Mouse (Mus musculus) CH12.LX (cell line): ENCODE data around the gene Hist2h4. TPM values are rescaled to one million over a fixed set of nuclear protein-coding genes. Genes with fewer than 3 reads are reported as not detected.

Source experiments
- polyA plus RNA-seq: library from polyadenylated mRNA; unstranded; fragments of >175 nt; gene quantifications from 2 replicates; pipeline ENCODE4 v1.2.1, GENCODE M21; 2012; ENCODE audit warnings: low read depth; ENCODE audit not compliant: insufficient read length
- total RNA-seq, 2 experiments: library from RNA; depleted of rRNA; stranded (reverse); fragments of 300-350 nt in 1 of 2; fragments of >200 nt in 1 of 2; gene quantifications; 2 replicates each; pipeline ENCODE4 v1.2.3; 2012 to 2014

Hist2h4 gene
- total and polyA plus RNA-seq, 3 experiments: 0.91 to 116 (median 2.5) TPM

Other genes with a start within 250 kb of the Hist2h4 start
- 19.1 and 20.8 TPM in 2 replicates for gene Vps45, start 204.8 kb downstream of the Hist2h4 start, total RNA-seq (2012; rRNA removed)
- gene Vps45, start 204.8 kb downstream of the Hist2h4 start, total RNA-seq (2014; rRNA removed): 16.8 and 19.6 TPM in 2 replicates
- gene Vps45, start 204.8 kb downstream of the Hist2h4 start, polyA plus RNA-seq: 14.5 and 16.2 TPM in 2 replicates
- 14.4 and 14.9 TPM in 2 replicates for gene Otud7b, start 158.8 kb downstream of the Hist2h4 start, total RNA-seq (2012; rRNA removed)
- 10.9 and 12.3 TPM in 2 replicates for gene Otud7b, start 158.8 kb downstream of the Hist2h4 start, total RNA-seq (2014; rRNA removed)
- 17.7 and 18.7 TPM in 2 replicates for gene Otud7b, start 158.8 kb downstream of the Hist2h4 start, polyA plus RNA-seq
- gene Mtmr11, start 101.3 kb downstream of the Hist2h4 start, total RNA-seq (2012; rRNA removed): 0.81 and 1.0 TPM in 2 replicates
- 0.45 and 0.83 TPM in 2 replicates for gene Mtmr11, start 101.3 kb downstream of the Hist2h4 start, total RNA-seq (2014; rRNA removed)
- gene Mtmr11, start 101.3 kb downstream of the Hist2h4 start, polyA plus RNA-seq: 0.82 and 2.5 TPM in 2 replicates
- gene Sf3b4, start 91.0 kb downstream of the Hist2h4 start, total RNA-seq (2012; rRNA removed): 47.9 and 60.6 TPM in 2 replicates
- 33.7 and 38.1 TPM in 2 replicates for gene Sf3b4, start 91.0 kb downstream of the Hist2h4 start, total RNA-seq (2014; rRNA removed)
- gene Sf3b4, start 91.0 kb downstream of the Hist2h4 start, polyA plus RNA-seq: 114 and 147 TPM in 2 replicates
- gene Sv2a, start 82.2 kb downstream of the Hist2h4 start, total RNA-seq (2012; rRNA removed): 2.6 and 4.0 TPM in 2 replicates
- gene Sv2a, start 82.2 kb downstream of the Hist2h4 start, total RNA-seq (2014; rRNA removed): 0.97 and 1.1 TPM in 2 replicates
- gene Sv2a, start 82.2 kb downstream of the Hist2h4 start, polyA plus RNA-seq: 6.5 and 6.7 TPM in 2 replicates
- gene Bola1, start 43.6 kb downstream of the Hist2h4 start, total RNA-seq (2012; rRNA removed): 48.2 and 57.0 TPM in 2 replicates
- gene Bola1, start 43.6 kb downstream of the Hist2h4 start, total RNA-seq (2014; rRNA removed): 54.0 and 56.5 TPM in 2 replicates
- gene Bola1, start 43.6 kb downstream of the Hist2h4 start, polyA plus RNA-seq: 47.6 and 56.2 TPM in 2 replicates
- gene Hist2h2ab, start 43.4 kb downstream of the Hist2h4 start, total RNA-seq (2012; rRNA removed): 27.8 and 31.4 TPM in 2 replicates
- gene Hist2h2ab, start 43.4 kb downstream of the Hist2h4 start, total RNA-seq (2014; rRNA removed): 1.1 and 2.1 TPM in 2 replicates
- not detected in 2 replicates for gene Hist2h2ab, start 43.4 kb downstream of the Hist2h4 start, polyA plus RNA-seq
- 1,185 and 1,357 TPM in 2 replicates for gene Hist2h2ac, start 42.4 kb downstream of the Hist2h4 start, total RNA-seq (2012; rRNA removed)
- gene Hist2h2ac, start 42.4 kb downstream of the Hist2h4 start, total RNA-seq (2014; rRNA removed): 28.1 and 53.9 TPM in 2 replicates
- 1.5 TPM in 1 of 2 replicates, not detected in the other for gene Hist2h2ac, start 42.4 kb downstream of the Hist2h4 start, polyA plus RNA-seq
- gene Hist2h2be, start 42.2 kb downstream of the Hist2h4 start, total RNA-seq (2012; rRNA removed): 3.8 and 3.9 TPM in 2 replicates
- gene Hist2h2be, start 42.2 kb downstream of the Hist2h4 start, total RNA-seq (2014; rRNA removed): 2.9 and 4.0 TPM in 2 replicates
- 2.3 and 2.5 TPM in 2 replicates for gene Hist2h2be, start 42.2 kb downstream of the Hist2h4 start, polyA plus RNA-seq
- 1,105 and 1,173 TPM in 2 replicates for gene Hist2h3c2, start 24.2 kb downstream of the Hist2h4 start, total RNA-seq (2012; rRNA removed)
- gene Hist2h3c2, start 24.2 kb downstream of the Hist2h4 start, total RNA-seq (2014; rRNA removed): 11.0 and 15.3 TPM in 2 replicates
- 1.3 TPM in 2 replicates for gene Hist2h3c2, start 24.2 kb downstream of the Hist2h4 start, polyA plus RNA-seq
- 4,203 and 5,136 TPM in 2 replicates for gene Hist2h2aa2, start 23.0 kb downstream of the Hist2h4 start, total RNA-seq (2012; rRNA removed)
- not detected in 2 replicates for gene Hist2h2aa2, start 23.0 kb downstream of the Hist2h4 start, total RNA-seq (2014; rRNA removed)
- gene Hist2h2aa2, start 23.0 kb downstream of the Hist2h4 start, polyA plus RNA-seq: 2.5 and 2.7 TPM in 2 replicates
- 1,248 and 1,515 TPM in 2 replicates for gene Hist2h2aa1, start 17.8 kb downstream of the Hist2h4 start, total RNA-seq (2012; rRNA removed)
- gene Hist2h2aa1, start 17.8 kb downstream of the Hist2h4 start, total RNA-seq (2014; rRNA removed): 48.1 and 113 TPM in 2 replicates
- gene Hist2h2aa1, start 17.8 kb downstream of the Hist2h4 start, polyA plus RNA-seq: 0.64 and 0.98 TPM in 2 replicates
- gene Hist2h3c1, start 16.6 kb downstream of the Hist2h4 start, total RNA-seq (2012; rRNA removed): 0.67 and 1.4 TPM in 2 replicates
- gene Hist2h3c1, start 16.6 kb downstream of the Hist2h4 start, total RNA-seq (2014; rRNA removed): 1.2 and 1.4 TPM in 2 replicates
- 0.33 and 0.34 TPM in 2 replicates for gene Hist2h3c1, start 16.6 kb downstream of the Hist2h4 start, polyA plus RNA-seq
- 1,287 and 1,421 TPM in 2 replicates for gene Hist2h3b, start 5.3 kb upstream of the Hist2h4 start, total RNA-seq (2012; rRNA removed)
- 18.3 and 39.4 TPM in 2 replicates for gene Hist2h3b, start 5.3 kb upstream of the Hist2h4 start, total RNA-seq (2014; rRNA removed)
- gene Hist2h3b, start 5.3 kb upstream of the Hist2h4 start, polyA plus RNA-seq: 7.2 and 12.1 TPM in 2 replicates
- gene Hist2h2bb, start 6.4 kb upstream of the Hist2h4 start, total RNA-seq (2012; rRNA removed): 2,265 and 2,866 TPM in 2 replicates
- gene Hist2h2bb, start 6.4 kb upstream of the Hist2h4 start, total RNA-seq (2014; rRNA removed): 36.0 and 51.9 TPM in 2 replicates
- gene Hist2h2bb, start 6.4 kb upstream of the Hist2h4 start, polyA plus RNA-seq: 1.6 and 4.1 TPM in 2 replicates
- 0.04 TPM in 1 of 2 replicates, not detected in the other for gene Fcgr1, start 30.7 kb upstream of the Hist2h4 start, total RNA-seq (2012; rRNA removed)
- gene Fcgr1, start 30.7 kb upstream of the Hist2h4 start, total RNA-seq (2014; rRNA removed): 0.18 TPM in 1 of 2 replicates, not detected in the other
- gene Fcgr1, start 30.7 kb upstream of the Hist2h4 start, polyA plus RNA-seq: 0.27 TPM in 1 of 2 replicates, not detected in the other
- 0.13 TPM in 1 of 2 replicates, not detected in the other for gene BC107364, start 189.0 kb upstream of the Hist2h4 start, total RNA-seq (2012; rRNA removed)
- gene BC107364, start 189.0 kb upstream of the Hist2h4 start, total RNA-seq (2014; rRNA removed): not detected in 2 replicates
- gene BC107364, start 189.0 kb upstream of the Hist2h4 start, polyA plus RNA-seq: not detected in 2 replicates